Mouse (Mus musculus) liver, adult 2 months (tissue): ENCODE measurements around the gene Hist1h1d. TPM values are rescaled to one million over a fixed set of nuclear protein-coding genes. Genes with fewer than 3 reads are reported as not detected.
A peak's percentile ranks its signal among the peaks of the same experiment; 100 is the strongest.

Experiments used
- DNase-seq: peaks from one replicate; pipeline ENCODE4 v3.0.0-alpha.2; 2011; ENCODE audit warnings: low read depth, low spot score; ENCODE audit errors: extremely low read depth
- H3K27ac ChIP-seq: fragments of 200-500 bp; replicated peaks from 2 replicates; pipeline ENCODE4 v1.5.1; 2012; ENCODE audit warnings: low read depth, mild to moderate bottlenecking, control low read depth, inconsistent platforms, low read length; ENCODE audit not compliant: insufficient read depth
- H3K27me3 ChIP-seq: fragments of 200-500 bp; 2 replicates; pipeline ENCODE4 v1.6.1; 2012; ENCODE audit warnings: mild to moderate bottlenecking, moderate library complexity, low read length, inconsistent platforms; ENCODE audit not compliant: control insufficient read depth, insufficient read depth
- H3K36me3 ChIP-seq: fragments of 200-500 bp; 2 replicates; pipeline ENCODE4 v1.6.1; 2012; ENCODE audit warnings: low read length, inconsistent platforms; ENCODE audit not compliant: control insufficient read depth, insufficient read depth
- H3K4me1 ChIP-seq: fragments of 200-500 bp; 2 replicates; pipeline ENCODE4 v1.6.1; 2011; ENCODE audit warnings: low read length; ENCODE audit not compliant: control insufficient read depth, insufficient read depth
- H3K4me3 ChIP-seq: fragments of 200-500 bp; 2 replicates; pipeline ENCODE4 v1.5.1; 2011; ENCODE audit warnings: low read depth, mild to moderate bottlenecking, control low read depth, low read length, moderate library complexity; ENCODE audit not compliant: insufficient read depth
- H3K79me2 ChIP-seq: fragments of 200-500 bp; 2 replicates; pipeline ENCODE4 v1.6.1; 2012; ENCODE audit warnings: inconsistent platforms, mild to moderate bottlenecking, low read length, moderate library complexity; ENCODE audit not compliant: control insufficient read depth, insufficient read depth
- H3K9ac ChIP-seq: fragments of 200-500 bp; 2 replicates; pipeline ENCODE4 v1.6.1; 2012; ENCODE audit warnings: low read depth, mild to moderate bottlenecking, control low read depth, inconsistent platforms, low read length
- CTCF ChIP-seq: fragments of 200-500 bp; IDR thresholded peaks from 2 replicates; pipeline ENCODE4 v1.5.1; 2011; ENCODE audit warnings: low read depth, low read length, control low read depth
- POLR2A ChIP-seq: fragments of 200-500 bp; IDR thresholded peaks from 2 replicates; pipeline ENCODE4 v1.6.1; 2011; ENCODE audit warnings: low read length, control low read depth; ENCODE audit not compliant: insufficient read depth; ENCODE audit errors: extremely low read depth
- WGBS: fragments of 180-500 bp; shearing (Covaris S2); methylation state at CpG from one replicate; pipeline ENCODE4 v1.1.7; 2018; 5-methylcytosine and 5-hydroxymethylcytosine counted together
- polyA plus RNA-seq: library from polyadenylated mRNA; depleted of rRNA; stranded (reverse); fragments of >200 nt; gene quantifications from 2 replicates; pipeline ENCODE4 v1.2.3, GENCODE M21; 2012
- total RNA-seq: library from RNA; depleted of rRNA; stranded (reverse); fragments of >200 nt; gene quantifications from 2 replicates; pipeline ENCODE4 v1.2.3, GENCODE M21; 2014

The Hist1h1d gene
- total and polyA plus RNA-seq, 2 experiments = 0.02 to 3.0 TPM

- H3K4me1 ChIP-seq = peaks cover 2% of the 10 kb centered on the region; the same call in 1 of the 2 replicates
- H3K9ac ChIP-seq = no peak overlapping the region
- no peak overlapping the region for H3K4me3 ChIP-seq
- no peak for DNase-seq
- no peaks in the 10 kb centered on the region for H3K36me3 ChIP-seq
- TF ChIP-seq CTCF (no peak), POLR2A (no peak)
- H3K27ac ChIP-seq = no peak overlapping the region
- H3K79me2 ChIP-seq = no peaks in the 10 kb centered on the region
- H3K27me3 ChIP-seq = no peaks in the 10 kb centered on the region
- WGBS = 97% methylated on average over 1 of the region's 1 CpGs
These were observed 39.5 kb upstream of the Hist1h1d start for GRCm38 (mm10) chr13:23513517-23513916.

- Histone ChIP-seq H3K79me2 (no peaks in the 10 kb centered on the region), H3K27me3 (no peaks in the 10 kb centered on the region), H3K36me3 (no peaks in the 10 kb centered on the region), H3K9ac (no peak overlapping the region), H3K4me3 (no peak overlapping the region), H3K27ac (no peak overlapping the region), H3K4me1 (peaks cover 2% of the 10 kb centered on the region; the same call in 1 of the 2 replicates)
- DNase-seq = no peak
- 84% methylated on average over 5 of the region's 5 CpGs for WGBS
- TF ChIP-seq POLR2A (no peak), CTCF (no peak)
These were observed 37.8 kb upstream of the Hist1h1d start for GRCm38 (mm10) chr13:23515281-23515680.

GRCm38 (mm10) chr13:23515826-23516620 lies 37.0 kb upstream of the Hist1h1d start:
- no peak for DNase-seq
- Histone ChIP-seq H3K27me3 (no peaks in the 10 kb centered on the region), H3K27ac (no peak overlapping the region), H3K4me3 (no peak overlapping the region), H3K4me1 (peaks cover 2% of the 10 kb centered on the region; the same call in 1 of the 2 replicates), H3K79me2 (no peaks in the 10 kb centered on the region), H3K9ac (no peak overlapping the region), H3K36me3 (no peaks in the 10 kb centered on the region)
- 64% methylated on average over 15 of the region's 15 CpGs for WGBS
- TF ChIP-seq POLR2A = no peak
- no peak for TF ChIP-seq CTCF

- Histone ChIP-seq H3K36me3 (no peaks in the 10 kb centered on the region), H3K9ac (peak overlapping the region; percentile 56), H3K27ac (peak overlapping the region; percentile 46; the same call in 1 of the 2 replicates), H3K4me3 (peak overlapping the region; percentile 55), H3K79me2 (no peaks in the 10 kb centered on the region), H3K27me3 (no peaks in the 10 kb centered on the region), H3K4me1 (peaks cover 2% of the 10 kb centered on the region; the same call in 1 of the 2 replicates)
- no peak for TF ChIP-seq POLR2A
- TF ChIP-seq CTCF = no peak
- WGBS = under 1% methylated on average over 19 of the region's 19 CpGs
- peak; percentile 79 for DNase-seq
These were observed 36.0 kb upstream of the Hist1h1d start for GRCm38 (mm10) chr13:23516822-23517602.

GRCm38 (mm10) chr13:23517603-23518294 lies 35.3 kb upstream of the Hist1h1d start:
- Histone ChIP-seq H3K4me1 (peaks cover 2% of the 10 kb centered on the region; the same call in 1 of the 2 replicates), H3K9ac (no peak overlapping the region), H3K4me3 (peak overlapping the region; percentile 55), H3K27ac (no peak overlapping the region), H3K36me3 (no peaks in the 10 kb centered on the region), H3K27me3 (no peaks in the 10 kb centered on the region), H3K79me2 (no peaks in the 10 kb centered on the region)
- TF ChIP-seq POLR2A (no peak), CTCF (no peak)
- WGBS = under 1% methylated on average over 27 of the region's 27 CpGs
- peak; percentile 84 for DNase-seq
